Mouse (Mus musculus) left cerebral cortex, postnatal 25 days (tissue): ENCODE results near the gene Clasp1. TPM values are rescaled to one million over a fixed set of nuclear protein-coding genes. Genes with fewer than 3 reads are reported as not detected.
"Not testable (repeated sequence)": the region's sequence is repeated elsewhere in the genome, so short reads cannot be mapped to it uniquely, and the experiment has no call there.

Experiments
- DNase-seq, 2 experiments: peaks; one replicate each; pipeline ENCODE4 v3.0.0; 2022; ENCODE audit warnings: low spot score in 2 of 2, mixed read lengths in 1 of 2
- intact Hi-C: fragments of 180-260 bp; cut with DNase I; formaldehyde crosslinking; loops from one replicate; pipeline ENCODE4 v1.15.1; 2025
- total RNA-seq, 2 experiments: library from RNA; stranded (reverse); gene quantifications; 2 replicates each; pipeline ENCODE4 v1.2.3; 2021

Clasp1 gene
- total RNA-seq, 2 experiments from 2014 or later: 106 to 112 TPM

DNA sequence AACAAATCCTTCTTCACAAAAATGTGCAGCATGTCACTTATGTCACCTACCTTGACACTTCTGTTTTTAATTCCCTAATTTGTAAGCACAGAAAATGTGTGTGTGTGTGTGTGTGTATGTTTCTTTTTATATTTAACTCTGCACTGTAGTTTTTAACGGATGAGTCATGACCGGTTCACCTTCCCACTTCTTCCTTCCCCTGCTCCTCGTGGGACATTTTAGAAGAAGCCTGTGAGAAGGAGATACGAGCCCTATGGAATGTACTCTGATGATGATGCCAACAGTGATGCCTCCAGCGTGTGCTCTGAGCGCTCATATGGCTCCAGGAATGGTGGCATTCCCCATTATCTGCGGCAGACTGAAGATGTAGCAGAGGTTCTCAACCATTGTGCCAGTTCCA lies 154.0 kb downstream of the Clasp1 start:
- intact Hi-C loops: no loop called here
- peak in 1 of 2 experiments; percentile 60 for DNase-seq

DNA sequence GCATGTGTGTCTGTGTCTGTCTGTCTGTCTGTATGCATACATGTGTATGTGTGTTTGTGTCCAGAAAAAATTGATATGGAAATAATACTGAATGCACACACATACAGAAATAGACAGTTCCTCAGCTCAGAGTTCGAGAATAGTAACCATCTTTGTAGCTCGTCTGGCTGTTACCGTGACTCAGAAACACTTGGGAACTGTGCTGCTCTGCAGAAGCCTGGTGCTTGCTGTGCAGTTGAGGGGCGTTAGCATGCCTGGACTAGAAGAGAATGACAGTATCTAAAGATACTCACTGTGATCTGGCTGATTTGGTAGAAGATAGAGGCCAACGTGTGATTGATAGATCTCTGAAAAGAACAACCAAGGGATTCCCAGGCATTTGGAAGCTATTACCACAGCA lies 159.9 kb downstream of the Clasp1 start:
- intact Hi-C loops: no loop called here
- DNase-seq: peak; percentile 39 to 76

DNA sequence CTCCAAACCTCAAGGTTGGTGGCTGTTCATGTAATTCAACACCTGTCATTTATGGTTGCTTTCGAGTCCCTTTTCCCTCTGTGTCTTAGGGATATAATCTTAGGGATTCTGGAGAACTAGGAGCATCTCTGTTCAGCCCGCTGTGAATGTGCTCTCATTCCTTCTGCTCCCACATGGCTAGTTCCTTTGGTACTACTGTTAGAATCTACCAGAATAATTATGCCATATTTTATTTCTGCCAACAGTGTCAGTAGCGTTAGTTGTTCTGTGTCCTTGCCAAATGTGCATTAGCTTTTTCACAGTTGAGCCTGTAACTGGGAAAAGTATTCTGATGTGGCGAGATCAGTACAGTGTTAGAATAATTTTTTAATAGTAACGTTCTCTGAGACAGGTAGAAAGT lies 162.3 kb downstream of the Clasp1 start:
- intact Hi-C loops: no loop called here
- peak in 1 of 2 experiments; percentile 17 for DNase-seq

DNA sequence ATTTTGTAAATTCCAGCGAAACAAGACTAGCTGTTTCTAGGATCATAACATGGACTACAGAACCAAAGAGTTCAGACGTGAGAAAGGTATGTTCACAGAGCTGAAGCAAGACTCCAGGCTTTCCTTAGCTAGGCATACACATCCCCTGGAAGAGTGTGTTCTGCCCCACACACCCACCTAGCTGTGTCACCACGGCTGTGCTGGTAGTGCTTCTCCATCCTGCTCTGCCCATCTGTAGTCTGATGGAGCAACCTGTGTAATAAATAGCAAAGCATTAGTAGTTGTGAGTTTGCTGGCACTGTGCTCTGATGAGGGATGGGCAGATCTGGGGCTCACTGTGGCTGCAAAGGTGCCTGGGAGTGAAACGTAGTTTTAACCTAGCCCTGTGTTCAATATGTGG lies 163.2 kb downstream of the Clasp1 start:
- DNase-seq: no peak
- intact Hi-C loops: no loop called here

DNA sequence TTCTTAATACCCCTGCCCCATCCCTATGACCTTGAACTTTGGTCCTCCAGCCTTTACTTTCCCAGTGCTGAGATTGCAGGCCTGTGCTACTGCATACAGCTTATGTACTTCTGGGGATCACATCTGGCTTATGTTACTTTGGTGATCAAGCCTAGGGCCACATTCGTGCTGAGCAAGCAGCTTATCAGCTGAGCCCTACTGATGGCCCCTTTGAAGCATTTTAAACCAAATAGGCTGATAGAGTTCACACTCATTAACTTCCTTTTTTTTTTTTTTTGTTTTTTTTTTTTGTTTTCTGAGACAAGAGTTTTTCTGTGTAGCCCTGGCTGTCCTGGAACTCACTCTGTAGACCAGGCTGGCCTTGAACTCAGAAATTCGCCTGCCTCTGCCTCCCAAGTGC lies 164.2 kb downstream of the Clasp1 start:
- no peak for DNase-seq
- intact Hi-C loops: no loop called here

GRCm38 (mm10) chr1:118553451-118553850 lies 164.6 kb downstream of the Clasp1 start:
- DNase-seq: no peak
- intact Hi-C loops: no loop called here

- intact Hi-C loops: no loop called here
- DNase-seq: no peak
Observed at GRCm38 (mm10) chr1:118554961-118555360, 166.1 kb downstream of the Clasp1 start.

DNA sequence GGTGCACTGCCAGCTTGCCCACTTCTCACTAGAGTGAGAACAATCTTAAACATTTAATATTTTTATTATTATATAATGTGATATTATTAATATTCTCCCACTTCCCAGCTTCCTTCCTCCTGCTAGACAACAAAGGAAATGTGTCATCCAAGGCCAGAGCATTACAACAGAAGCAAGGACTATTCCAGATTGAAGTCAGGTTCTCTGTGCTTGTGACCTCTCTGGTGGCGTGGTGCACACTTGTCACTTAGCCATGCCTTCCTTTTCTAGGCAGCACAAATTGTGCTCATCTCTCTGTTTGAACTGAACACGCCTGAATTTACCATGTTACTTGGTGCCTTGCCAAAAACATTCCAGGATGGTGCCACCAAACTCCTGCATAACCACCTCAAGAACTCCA lies 170.9 kb downstream of the Clasp1 start:
- DNase-seq: no peak
- intact Hi-C loops: no loop called here

DNA sequence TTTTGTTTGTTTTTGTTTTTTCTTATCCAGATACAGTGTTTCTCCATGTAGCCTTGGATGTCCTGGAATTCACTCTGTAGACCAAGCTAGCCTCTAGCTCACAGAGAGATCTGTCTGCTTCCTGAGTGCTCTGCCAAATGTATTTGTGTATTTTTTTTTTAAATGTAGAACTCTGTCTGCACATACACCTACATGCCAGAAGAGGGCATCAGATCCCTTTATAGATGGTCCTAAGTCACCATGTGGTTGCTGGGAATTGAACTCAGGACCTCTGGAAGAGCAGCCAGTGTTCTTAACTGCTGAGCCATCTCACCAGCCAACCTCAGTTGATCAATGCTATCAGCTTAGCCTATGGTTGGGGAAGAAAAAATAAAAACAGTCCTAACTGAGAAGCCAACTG lies 175.7 kb downstream of the Clasp1 start:
- intact Hi-C loops: loop anchor here (2.0 kb wide), 1 partner anchor 194 kb away; no protein-coding TSS in a partner anchor
- DNase-seq: no peak

DNA sequence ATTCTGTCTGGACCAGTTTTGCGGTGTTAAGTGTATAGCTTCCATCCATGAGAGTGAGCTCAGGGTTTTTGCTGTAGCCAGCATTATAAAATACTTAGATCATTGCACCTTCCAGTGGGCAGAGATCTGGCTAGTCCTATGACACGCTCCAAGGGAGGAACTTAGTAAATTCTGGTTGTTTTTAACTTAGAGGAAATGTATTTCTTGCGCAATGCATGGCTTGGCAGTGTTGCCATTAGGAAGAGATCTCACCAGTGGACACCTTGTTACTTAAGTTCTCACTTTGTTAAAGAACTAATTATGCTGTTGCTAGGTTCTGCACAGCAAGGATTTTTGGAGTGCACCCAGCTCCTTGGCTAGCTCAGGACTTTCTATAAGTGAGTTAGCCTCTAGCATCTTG lies 178.8 kb downstream of the Clasp1 start:
- intact Hi-C loops: no loop called here
- no peak for DNase-seq

- intact Hi-C loops: no loop called here
- no peak for DNase-seq
Observed at GRCm38 (mm10) chr1:118580174-118580702, 191.4 kb downstream of the Clasp1 start.

DNA sequence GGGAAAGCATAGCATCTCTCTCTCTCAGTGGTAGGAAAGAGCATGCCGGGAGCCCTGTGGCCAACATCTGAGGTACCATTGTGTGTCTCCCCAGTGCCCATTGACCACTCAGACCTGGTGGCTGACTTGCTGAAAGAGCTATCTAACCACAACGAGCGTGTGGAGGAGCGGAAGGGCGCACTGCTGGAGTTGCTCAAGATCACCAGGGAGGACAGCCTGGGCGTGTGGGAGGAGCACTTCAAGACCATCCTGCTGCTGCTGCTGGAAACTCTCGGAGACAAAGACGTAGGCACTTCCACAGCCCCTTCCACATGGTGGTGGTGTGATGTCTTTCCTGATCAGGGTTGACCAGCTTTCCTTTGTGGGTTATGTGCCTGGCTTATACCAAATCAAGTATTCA lies 192.3 kb downstream of the Clasp1 start:
- intact Hi-C loops: no loop called here
- DNase-seq: no peak

DNA sequence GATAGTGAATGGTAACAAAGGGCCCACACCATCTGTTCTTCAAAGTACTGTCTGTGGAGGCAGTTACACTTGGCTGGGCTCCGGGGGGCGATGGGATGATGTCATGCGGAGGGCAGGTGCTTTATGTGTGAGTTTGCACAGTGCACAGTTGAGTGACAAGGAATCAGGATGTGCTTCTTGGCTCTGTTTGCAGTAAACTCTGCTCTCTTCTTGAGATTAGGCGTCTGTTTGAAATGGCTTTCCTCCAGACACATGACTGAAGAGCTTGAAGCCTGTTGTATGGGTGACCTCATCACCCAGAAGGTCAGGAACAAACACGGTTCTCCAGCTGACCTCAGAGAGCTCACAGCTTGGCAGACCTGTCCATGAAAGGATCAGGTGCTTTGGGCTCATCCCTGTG lies 200.9 kb downstream of the Clasp1 start:
- DNase-seq: no peak
- intact Hi-C loops: no loop called here

DNA sequence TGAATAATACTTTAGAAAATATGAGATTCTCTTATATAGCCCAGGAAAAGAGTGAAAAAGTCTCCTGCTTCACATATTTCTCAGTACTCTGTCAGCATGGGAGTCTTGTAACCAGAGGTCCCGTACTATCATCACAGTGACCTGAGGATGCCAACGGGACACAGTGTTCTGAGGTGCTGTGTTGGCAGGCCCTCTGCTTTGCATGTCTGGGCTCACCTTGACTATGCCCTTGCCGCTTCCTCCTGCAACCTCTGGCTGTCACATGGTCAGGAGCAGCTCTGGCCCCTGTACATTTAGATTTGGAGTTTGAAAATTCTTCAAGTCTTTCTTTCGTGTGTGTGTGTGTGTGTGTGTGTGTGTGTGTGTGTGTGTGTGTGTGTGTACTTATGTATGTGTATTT lies 204.1 kb downstream of the Clasp1 start:
- intact Hi-C loops: no loop called here
- DNase-seq: no peak

DNA sequence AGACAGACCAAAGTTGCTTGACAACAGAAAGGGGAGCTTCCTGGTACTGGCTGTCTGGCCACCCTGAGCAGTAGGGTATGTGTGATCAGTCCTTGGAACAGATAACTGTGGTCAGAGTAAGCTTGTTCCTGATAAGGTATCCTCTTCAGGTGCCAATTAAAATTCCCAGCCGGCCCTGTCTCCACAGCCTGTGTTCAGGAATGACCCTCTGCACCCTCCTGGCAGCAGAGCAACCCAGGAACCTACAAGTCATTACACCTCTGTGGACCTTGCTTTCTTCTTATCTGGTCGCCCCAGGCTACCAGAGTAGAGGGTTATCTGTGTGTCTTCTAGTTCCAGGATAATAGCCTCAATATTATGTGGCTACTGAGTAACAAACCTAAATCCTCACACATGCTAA lies 206.5 kb downstream of the Clasp1 start:
- intact Hi-C loops: no loop called here
- no peak for DNase-seq

DNA sequence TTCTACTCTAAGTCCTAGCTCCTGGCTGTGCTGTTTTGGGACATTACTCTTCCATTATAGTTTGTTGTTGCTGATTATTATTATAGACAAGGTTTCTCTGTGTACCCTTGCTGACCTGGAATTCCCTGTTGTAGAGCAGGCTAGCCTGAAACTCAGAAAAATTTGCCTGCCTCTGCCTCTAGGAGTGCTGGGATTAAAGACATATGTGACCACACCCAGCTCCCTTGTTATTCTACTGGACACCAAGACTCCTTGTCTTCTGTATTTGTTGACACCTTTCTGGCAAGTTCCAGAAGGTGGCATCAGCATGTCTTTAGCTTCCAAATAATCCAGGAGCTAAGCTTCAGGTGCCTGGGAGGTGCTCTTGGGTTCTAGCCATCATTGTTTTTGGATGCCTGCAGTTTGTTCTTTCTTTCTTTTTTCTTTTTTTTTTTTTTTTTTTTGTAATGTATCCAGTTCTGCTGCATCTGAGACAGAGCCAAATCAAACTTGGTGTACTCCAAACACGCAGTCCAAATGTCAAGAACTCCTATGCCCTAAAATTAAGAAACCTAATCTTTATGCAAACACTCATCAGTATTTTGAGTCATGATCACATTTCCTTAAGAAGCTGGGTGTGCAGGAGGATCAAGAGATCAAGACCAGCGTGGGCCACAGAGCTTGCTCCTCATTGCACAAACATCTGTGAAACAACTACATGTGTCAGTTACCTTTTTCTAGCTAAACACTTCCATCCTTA lies 208.8 kb downstream of the Clasp1 start:
- intact Hi-C loops: no loop called here

DNA sequence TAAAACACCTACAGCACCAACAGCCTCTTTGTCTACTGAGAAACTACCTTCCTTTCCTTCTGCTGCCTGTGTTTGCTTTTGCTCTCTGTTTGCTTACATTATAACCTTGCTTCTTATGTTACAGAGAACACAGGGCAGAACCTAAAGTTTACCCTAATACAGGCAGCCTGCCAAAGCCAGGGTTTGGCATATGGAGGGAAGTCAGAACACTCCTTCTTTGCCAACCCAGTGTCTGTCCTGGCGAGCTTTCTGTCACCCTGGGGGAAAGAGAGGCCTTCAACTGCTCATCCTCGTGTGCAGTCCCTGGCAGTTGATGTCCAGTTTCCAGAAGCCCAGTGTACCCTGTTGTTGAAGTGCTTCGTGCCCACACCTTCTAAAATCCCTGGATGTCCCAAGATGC lies 209.5 kb downstream of the Clasp1 start:
- intact Hi-C loops: no loop called here
- DNase-seq: no peak

More for the DNA sequence above, 208.8 kb downstream of the Clasp1 start:
- DNase-seq: no peak

DNA sequence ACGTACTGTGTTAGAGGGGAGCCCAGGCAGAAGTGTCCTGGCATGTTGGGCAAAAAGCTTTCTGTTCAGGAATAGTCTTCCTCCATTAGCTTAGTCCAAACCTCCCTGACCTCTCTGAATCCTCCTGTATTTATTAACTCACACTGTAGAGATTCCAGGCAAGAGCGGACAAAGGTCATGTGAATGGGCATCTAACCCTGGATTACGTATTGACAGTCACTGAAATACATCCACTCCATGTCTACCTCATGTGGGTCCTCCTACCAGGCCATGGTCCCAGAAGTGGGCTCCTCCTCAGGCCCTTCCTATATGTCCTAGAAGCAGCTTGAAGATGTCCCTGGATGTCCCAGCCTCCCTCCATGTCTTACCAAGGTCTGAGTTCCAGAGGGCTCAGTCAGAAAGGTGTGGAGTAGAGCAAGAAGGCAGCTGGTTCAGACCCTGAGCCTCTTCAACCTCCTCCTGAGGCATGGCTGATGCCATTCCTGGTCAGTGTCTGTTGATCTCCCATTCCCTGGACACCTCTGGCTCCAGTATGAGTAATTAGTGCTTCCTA lies 224.8 kb downstream of the Clasp1 start:
- intact Hi-C loops: no loop called here
- no peak for DNase-seq

- intact Hi-C loops, DNase-seq: not testable (repeated sequence)
Observed at GRCm38 (mm10) chr1:118621055-118621454, 232.2 kb downstream of the Clasp1 start.

DNA sequence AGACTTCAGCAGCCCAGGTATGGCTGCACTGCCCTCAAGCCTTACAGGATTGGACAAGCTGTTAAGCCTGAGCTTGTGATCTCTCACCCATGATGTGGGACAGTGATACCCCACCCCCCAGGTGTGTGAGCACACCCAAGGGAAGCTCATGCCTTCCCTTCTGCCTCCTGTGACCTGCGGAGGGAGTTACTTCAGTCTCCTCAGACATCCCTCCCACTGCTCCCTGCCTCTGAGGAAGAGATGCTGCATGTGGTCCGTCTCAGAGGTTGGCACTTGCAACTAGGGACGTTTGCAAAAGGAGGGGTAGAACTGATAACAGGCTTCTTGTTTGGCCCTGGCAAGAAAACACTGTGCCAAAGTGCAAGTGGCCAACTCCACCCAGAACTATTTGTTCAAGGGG lies 234.0 kb downstream of the Clasp1 start:
- no peak for DNase-seq
- intact Hi-C loops: no loop called here

GRCm38 (mm10) chr1:118625461-118625860 lies 236.6 kb downstream of the Clasp1 start:
- DNase-seq: no peak
- intact Hi-C loops: loop anchor here (5.0 kb wide), 1 partner anchor 132 kb away; no protein-coding TSS in a partner anchor
